Mouse (Mus musculus): ENCODE measurements around the gene Olfr1289.

Olfr1289 gene

GRCm38 (mm10) chr2:111480519-111480918 lies at the start of gene Olfr1289:
TSS of gene Olfr1289 (plus strand) at chr2:111480819.
- DNase-seq (ENCODE audit: low read depth) = no peak

GRCm38 (mm10) chr2:111448842-111449241 lies 31.8 kb upstream of the Olfr1289 start, which contains the start of gene Olfr1287:
TSS of gene Olfr1287 (plus strand) at chr2:111449142.
- no peak for DNase-seq (ENCODE audit: low read depth)

- no peak for DNase-seq (ENCODE audit: low read depth)
Measured at GRCm38 (mm10) chr2:111473801-111474200, 6.8 kb upstream of the Olfr1289 start, which contains the start of gene Olfr1288. TSS of gene Olfr1288 (plus strand) at chr2:111474101.

- no peak for DNase-seq (ENCODE audit: low read depth)
Measured at GRCm38 (mm10) chr2:111493729-111494128, 13.1 kb downstream of the Olfr1289 start, which contains the start of gene Olfr1290. TSS of gene Olfr1290 (minus strand) at chr2:111493829.

GRCm38 (mm10) chr2:111496880-111497279 lies 16.3 kb downstream of the Olfr1289 start, which contains the start of gene Olfr1291-ps1:
TSS of gene Olfr1291-ps1 (plus strand) at chr2:111497180.
- DNase-seq (ENCODE audit: low read depth) = no peak

GRCm38 (mm10) chr2:111517451-111517850 lies 36.8 kb downstream of the Olfr1289 start:
- no peak for DNase-seq (ENCODE audit: low read depth)

GRCm38 (mm10) chr2:111524903-111525302 lies 44.3 kb downstream of the Olfr1289 start, which contains the start of gene Olfr1293-ps:
TSS of gene Olfr1293-ps (plus strand) at chr2:111525203.
- DNase-seq (ENCODE audit: low read depth) = no peak

Data from c-Kit-positive CD71-negative TER-119-negative erythroid progenitor cells, embryonic 14.5 days (primary cell).